Mouse (Mus musculus) forebrain, postnatal 0 days (tissue): ENCODE data around the gene Ripor3. TPM values are rescaled to one million over a fixed set of nuclear protein-coding genes. Genes with fewer than 3 reads are reported as not detected.

Experiments
- ATAC-seq: fragments of 200-750 bp; cut with Nextera tagmentation; 2 replicates; pipeline ENCODE4 v1.8.0; 2017; ENCODE audit warnings: mild to moderate bottlenecking, moderate library complexity
- DNase-seq: peaks from one replicate; pipeline ENCODE4 v3.0.0-alpha.2; 2015
- H3K27ac ChIP-seq: fragments of 300-500 bp; sonication (generic); 2 replicates; pipeline ENCODE4 v1.5.1; 2014; ENCODE audit warnings: low read depth, mild to moderate bottlenecking, antibody characterized with exemption, low read length, moderate library complexity, mixed read lengths
- H3K27me3 ChIP-seq: fragments of 300-500 bp; sonication (generic); 2 replicates; pipeline ENCODE4 v1.6.1; 2014; ENCODE audit warnings: mild to moderate bottlenecking, low read length, mixed read lengths; ENCODE audit not compliant: insufficient read depth
- H3K36me3 ChIP-seq: fragments of 300-500 bp; sonication (generic); 2 replicates; pipeline ENCODE4 v1.6.1; 2014; ENCODE audit warnings: mild to moderate bottlenecking, moderate library complexity; ENCODE audit not compliant: insufficient read depth
- H3K4me1 ChIP-seq: fragments of 300-500 bp; sonication (generic); 2 replicates; pipeline ENCODE4 v1.6.1; 2014; ENCODE audit warnings: antibody characterized with exemption; ENCODE audit not compliant: insufficient read depth
- H3K4me2 ChIP-seq: fragments of 300-500 bp; sonication (generic); 2 replicates; pipeline ENCODE4 v1.6.1; 2014; ENCODE audit warnings: low read depth, mild to moderate bottlenecking, moderate library complexity
- H3K4me3 ChIP-seq: fragments of 300-500 bp; sonication (generic); 2 replicates; pipeline ENCODE4 v1.5.1; 2014; ENCODE audit warnings: low read depth, low read length, mixed read lengths
- H3K9ac ChIP-seq: fragments of 300-500 bp; sonication (generic); 2 replicates; pipeline ENCODE4 v1.6.1; 2014; ENCODE audit warnings: mild to moderate bottlenecking
- H3K9me3 ChIP-seq: fragments of 300-500 bp; sonication (generic); 2 replicates; pipeline ENCODE4 v1.6.1; 2016; ENCODE audit warnings: low read length
- CTCF ChIP-seq: sonication (generic); IDR thresholded peaks from 2 replicates; pipeline ENCODE4 v1.5.1; 2016; ENCODE audit warnings: antibody characterized with exemption, control low read depth, low read depth
- WGBS: fragments of 180-500 bp; shearing (Covaris S2); extraction: QIAGEN DNeasy Blood & Tissue Kit; methylation state at CpG from one replicate; pipeline ENCODE4 v1.1.7; 2014; 5-methylcytosine and 5-hydroxymethylcytosine counted together
- polyA plus RNA-seq: library from polyadenylated mRNA; unstranded; fragments of >200 nt; fragmentation: Nextera tagmentation; extraction: Ambion mirVana; gene quantifications from 2 replicates; pipeline ENCODE4 v1.2.1, GENCODE M21; 2015
- total RNA-seq: library from RNA; depleted of rRNA; stranded (reverse); fragments of >200 nt; gene quantifications from 2 replicates; pipeline ENCODE4 v1.2.3, GENCODE M21; 2014

Ripor3 gene
- total and polyA plus RNA-seq, 2 experiments from 2014 or later: 0.29 to 0.39 TPM

DNA sequence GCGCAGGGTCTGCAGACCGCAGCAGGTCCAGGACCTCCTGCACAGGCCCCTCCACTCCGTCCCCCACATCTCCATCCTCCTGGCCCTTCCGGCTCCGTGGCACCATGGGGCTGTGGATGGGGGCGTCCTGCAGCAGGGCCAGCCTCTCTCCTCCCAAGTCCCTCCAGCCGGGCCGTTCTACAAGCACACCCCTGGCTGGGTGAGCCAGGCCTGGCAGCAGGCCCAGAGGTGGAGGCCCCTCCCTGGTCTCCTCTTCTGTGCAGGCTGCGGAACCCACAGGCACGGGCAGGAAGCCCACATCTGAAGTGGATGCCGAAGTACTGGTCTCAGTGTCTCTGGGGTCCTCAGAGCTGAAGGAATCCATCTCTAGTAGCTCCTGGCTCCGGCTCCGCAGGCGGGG, 21.1 kb downstream of the Ripor3 start:
- H3K4me3 ChIP-seq: no peak overlapping the region
- peak; percentile 41 for DNase-seq
- peak; percentile 42 for ATAC-seq
- H3K4me2 ChIP-seq: no peak overlapping the region
- H3K36me3 ChIP-seq: no peaks in the 10 kb centered on the region
- H3K9me3 ChIP-seq: no peaks in the 10 kb centered on the region
- no peak overlapping the region for H3K27ac ChIP-seq
- H3K9ac ChIP-seq: peak overlapping the region; percentile 14; the same call in 1 of the 2 replicates
- H3K4me1 ChIP-seq: no peaks in the 10 kb centered on the region
- TF ChIP-seq CTCF: no peak
- H3K27me3 ChIP-seq: no peaks in the 10 kb centered on the region
- WGBS: 49% methylated on average over 14 of the region's 14 CpGs

GRCm38 (mm10) chr2:167987640-167988039, 22.8 kb downstream of the Ripor3 start:
- no peaks in the 10 kb centered on the region for H3K27me3 ChIP-seq
- no peak for DNase-seq
- no peak overlapping the region for H3K4me2 ChIP-seq
- H3K36me3 ChIP-seq: no peaks in the 10 kb centered on the region
- H3K27ac ChIP-seq: no peak overlapping the region
- no peak for TF ChIP-seq CTCF
- no peak overlapping the region for H3K4me3 ChIP-seq
- 58% methylated on average over 12 of the region's 12 CpGs for WGBS
- no peak for ATAC-seq
- H3K4me1 ChIP-seq: no peaks in the 10 kb centered on the region
- H3K9ac ChIP-seq: no peak overlapping the region
- no peaks in the 10 kb centered on the region for H3K9me3 ChIP-seq

- no peaks in the 10 kb centered on the region for H3K36me3 ChIP-seq
- TF ChIP-seq CTCF: peak; percentile 63
- H3K9me3 ChIP-seq: no peaks in the 10 kb centered on the region
- H3K4me2 ChIP-seq: no peak overlapping the region
- H3K4me3 ChIP-seq: no peak overlapping the region
- no peak for DNase-seq
- no peak overlapping the region for H3K9ac ChIP-seq
- H3K4me1 ChIP-seq: no peaks in the 10 kb centered on the region
- ATAC-seq: no peak
- no peaks in the 10 kb centered on the region for H3K27me3 ChIP-seq
- 26% methylated on average over 7 of the region's 7 CpGs for WGBS
- H3K27ac ChIP-seq: no peak overlapping the region
Observed at GRCm38 (mm10) chr2:167986762-167987161, 23.7 kb downstream of the Ripor3 start.

- H3K4me2 ChIP-seq: no peak overlapping the region
- no peak for DNase-seq
- H3K27me3 ChIP-seq: no peaks in the 10 kb centered on the region
- TF ChIP-seq CTCF: peak; percentile 30
- 47% methylated on average over 3 of the region's 3 CpGs for WGBS
- H3K4me1 ChIP-seq: no peaks in the 10 kb centered on the region
- H3K36me3 ChIP-seq: 0 out of 2 replicates have a peak, but pooled peaks cover 5% of the 10 kb centered on the region
- H3K27ac ChIP-seq: no peak overlapping the region
- no peak overlapping the region for H3K4me3 ChIP-seq
- H3K9me3 ChIP-seq: no peaks in the 10 kb centered on the region
- H3K9ac ChIP-seq: no peak overlapping the region
- ATAC-seq: no peak
Observed at GRCm38 (mm10) chr2:167984946-167985345, 25.5 kb downstream of the Ripor3 start.

DNA sequence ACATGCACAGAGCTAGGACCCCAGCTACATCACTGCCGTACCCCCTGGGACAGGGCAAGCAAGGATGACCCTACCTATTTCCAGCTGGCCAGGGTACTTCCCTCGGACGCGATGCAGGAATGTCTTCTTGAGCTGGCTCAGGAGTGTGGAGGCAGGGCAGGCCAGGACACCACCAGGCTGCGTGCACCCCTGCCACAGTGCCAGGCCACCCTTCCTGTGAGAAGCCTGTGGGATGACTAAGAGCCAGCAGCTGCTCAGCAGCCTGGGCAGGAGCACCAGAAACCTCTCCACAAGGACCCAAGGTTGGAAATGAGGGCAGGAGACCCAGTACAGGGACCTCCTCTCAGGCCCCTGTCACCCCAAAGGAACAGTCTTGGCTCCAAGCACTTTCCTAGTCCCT, 26.0 kb downstream of the Ripor3 start:
- 84% methylated on average over 5 of the region's 5 CpGs for WGBS
- no peak for TF ChIP-seq CTCF
- no peak for ATAC-seq

GRCm38 (mm10) chr2:167982646-167983045, 27.8 kb downstream of the Ripor3 start:
- no peak overlapping the region for H3K4me3 ChIP-seq
- H3K27me3 ChIP-seq: no peaks in the 10 kb centered on the region
- WGBS: 60% methylated on average over 9 of the region's 9 CpGs
- no peak for DNase-seq
- no peak overlapping the region for H3K27ac ChIP-seq
- peaks cover 26% of the 10 kb centered on the region for H3K36me3 ChIP-seq
- no peaks in the 10 kb centered on the region for H3K9me3 ChIP-seq
- H3K4me2 ChIP-seq: no peak overlapping the region
- H3K4me1 ChIP-seq: no peaks in the 10 kb centered on the region
- no peak overlapping the region for H3K9ac ChIP-seq
- peak; percentile 30; the same call in 1 of the 2 replicates for TF ChIP-seq CTCF
- ATAC-seq: no peak

More for the DNA sequence above, 26.0 kb downstream of the Ripor3 start:
- H3K4me2 ChIP-seq: no peak overlapping the region
- 0 out of 2 replicates have a peak, but pooled peaks cover 10% of the 10 kb centered on the region for H3K36me3 ChIP-seq
- no peak overlapping the region for H3K4me3 ChIP-seq
- no peaks in the 10 kb centered on the region for H3K4me1 ChIP-seq
- H3K27me3 ChIP-seq: no peaks in the 10 kb centered on the region
- DNase-seq: no peak
- no peak overlapping the region for H3K9ac ChIP-seq
- no peak overlapping the region for H3K27ac ChIP-seq
- H3K9me3 ChIP-seq: no peaks in the 10 kb centered on the region

DNA sequence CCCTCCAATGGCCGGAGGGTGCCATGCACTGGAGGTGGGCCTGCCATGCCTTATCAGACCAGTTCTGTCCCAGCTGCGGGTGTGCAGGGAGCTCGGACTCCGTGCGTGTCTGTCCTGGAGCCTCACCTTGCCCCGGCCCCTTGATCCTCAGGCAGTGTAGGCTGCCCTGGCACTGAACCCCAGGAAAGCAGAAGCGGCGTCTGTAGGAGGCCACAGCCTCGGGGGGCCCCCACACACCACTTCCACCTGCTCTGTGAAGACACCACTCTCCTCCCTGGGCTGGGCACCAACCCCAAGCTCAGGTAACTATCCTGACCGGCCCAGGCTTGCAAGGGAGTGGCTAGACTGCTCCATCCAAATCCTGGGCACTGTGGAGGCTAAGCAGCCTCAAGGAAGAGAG, 30.0 kb downstream of the Ripor3 start:
- 87% methylated on average over 10 of the region's 10 CpGs for WGBS
- Histone ChIP-seq H3K36me3 (peaks cover 48% of the 10 kb centered on the region), H3K27ac (no peak overlapping the region), H3K4me1 (no peaks in the 10 kb centered on the region), H3K9ac (no peak overlapping the region), H3K4me2 (no peak overlapping the region), H3K27me3 (no peaks in the 10 kb centered on the region), H3K9me3 (no peaks in the 10 kb centered on the region), H3K4me3 (no peak overlapping the region)
- no peak for ATAC-seq
- no peak for DNase-seq
- TF ChIP-seq CTCF: no peak
